Mouse (Mus musculus): Measurements from ENCODE around the gene Adgrv1.
"Not testable (repeated sequence)": the region's sequence is repeated elsewhere in the genome, so short reads cannot be mapped to it uniquely, and the experiment has no call there.

DNA sequence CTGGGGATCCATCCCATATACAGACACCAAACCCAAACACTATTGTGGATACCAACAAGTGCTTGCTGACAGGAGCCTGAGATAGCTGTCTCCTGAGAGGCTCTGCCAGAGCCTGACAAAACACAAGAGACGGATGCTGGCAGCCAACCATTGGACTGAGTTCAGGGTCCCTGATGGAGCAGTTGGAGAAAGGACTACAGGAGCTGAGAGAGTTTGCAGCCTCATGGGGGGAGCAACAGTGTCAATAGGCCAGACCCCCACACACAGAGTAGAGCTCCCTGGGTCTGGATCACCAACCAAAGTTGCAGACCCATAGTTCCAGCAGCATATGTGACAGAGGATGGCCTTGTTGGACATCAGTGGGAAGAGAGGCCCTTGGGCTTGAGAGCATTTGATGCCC is 5.1 kb downstream of the Adgrv1 start:
- TF ChIP-seq POLR2A (IDR thresholded peaks at IDR 0.05; ENCODE audit: borderline replicate concordance, extremely low read depth, insufficient read depth, insufficient read length, poor library complexity, severe bottlenecking); CTCF (IDR thresholded peaks at IDR 0.05; ENCODE audit: borderline replicate concordance, extremely low read depth, insufficient read depth, insufficient read length): not testable (repeated sequence)
